8 mouse cellular contexts compared by ENCODE assay signal in the genomic region with DNA sequence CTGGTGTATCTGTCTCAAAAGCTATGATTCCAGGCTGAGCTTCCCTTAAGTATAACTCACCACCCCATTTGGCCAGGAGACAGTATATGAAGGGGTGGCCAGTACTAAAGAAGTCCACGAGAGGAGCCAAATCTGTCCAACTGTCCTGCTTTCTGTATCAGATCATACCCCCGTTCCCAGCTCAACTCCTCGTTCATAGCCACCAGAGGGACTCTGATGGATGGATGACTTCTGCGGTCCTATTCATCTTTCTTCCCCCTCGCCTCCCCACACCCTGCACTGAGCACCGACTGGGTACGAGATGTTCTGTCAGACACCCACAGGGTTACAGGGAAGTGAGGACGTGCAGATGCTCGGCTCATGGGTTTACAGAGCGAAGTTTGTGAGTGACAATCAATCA.
A peak's percentile ranks its signal among the peaks of the same experiment; 100 is the strongest.
DNase-seq lines count a peak whose midpoint lies in the region; ATAC-seq lines count a peak whose summit lies in the region.

No protein-coding gene starts in this region.

- ATAC-seq in neural tube, embryonic 11.5 days (ENCODE audit: insufficient read depth, low FRiP score, low TSS enrichment): no peak
- no peak for ATAC-seq in heart, embryonic 16.5 days (replicated peaks; ENCODE audit: extremely low read depth, insufficient read depth, low FRiP score)
- no peak for ATAC-seq in liver, embryonic 12.5 days

- no peak overlapping the region for H3K27ac ChIP-seq in neural tube, embryonic 11.5 days (ENCODE audit: low read depth, low read length)
- peak overlapping the region; percentile 33 for H3K27ac ChIP-seq in heart, embryonic 16.5 days (ENCODE audit: low read length)
- no peak overlapping the region for H3K27ac ChIP-seq in liver, embryonic 12.5 days

- H3K4me2 ChIP-seq in neural tube, embryonic 11.5 days (ENCODE audit: low read depth): peak overlapping the region; percentile 10; the same call in 1 of the 2 replicates
- peak overlapping the region; percentile 63 for H3K4me2 ChIP-seq in heart, embryonic 16.5 days (ENCODE audit: low read depth, low read length)
- peak overlapping the region; percentile 49 for H3K4me2 ChIP-seq in liver, embryonic 12.5 days

- no peaks in the 10 kb centered on the region for H3K27me3 ChIP-seq in neural tube, embryonic 11.5 days (ENCODE audit: control insufficient read depth, insufficient read depth, low read length)
- no peaks in the 10 kb centered on the region for H3K27me3 ChIP-seq in heart, embryonic 16.5 days (ENCODE audit: control insufficient read depth, insufficient read depth, low read length)
- no peaks in the 10 kb centered on the region for H3K27me3 ChIP-seq in liver, embryonic 12.5 days (replicated peaks)
- H3K27me3 ChIP-seq in splenic B cell, adult 2 months (ENCODE audit: control insufficient read depth, insufficient read depth, low read length, poor library complexity, severe bottlenecking): no peaks in the 10 kb centered on the region

- H3K9ac ChIP-seq in neural tube, embryonic 11.5 days (ENCODE audit: low read length): no peak overlapping the region
- peak overlapping the region; percentile 62 for H3K9ac ChIP-seq in heart, embryonic 16.5 days (ENCODE audit: low read length)
- H3K9ac ChIP-seq in liver, embryonic 12.5 days: no peak overlapping the region

- DNase-seq in neural tube, embryonic 11.5 days (ENCODE audit: low spot score): no peak
- no peak for DNase-seq in neural tube, embryonic 10.5 days (ENCODE audit: extremely low spot score, low spot score)
- DNase-seq in splenic B cell, adult 2 months (ENCODE audit: low read depth, low spot score): peak; percentile 47
- no peak for DNase-seq in adrenal gland, postnatal 25 days
- no peak for DNase-seq in retina, postnatal 1 day
- no peak for DNase-seq in adrenal gland, adult (ENCODE audit: inconsistent age in 2 of 2, low spot score in 1 of 2)

- no peak overlapping the region for H3K4me3 ChIP-seq in neural tube, embryonic 11.5 days (ENCODE audit: low read depth, low read length)
- peak overlapping the region; percentile 50 for H3K4me3 ChIP-seq in heart, embryonic 16.5 days (ENCODE audit: low read length)
- peak overlapping the region; percentile 26; the same call in 1 of the 2 replicates for H3K4me3 ChIP-seq in liver, embryonic 12.5 days

- H3K9me3 ChIP-seq in neural tube, embryonic 11.5 days (ENCODE audit: control insufficient read depth, low read length): no peaks in the 10 kb centered on the region
- H3K9me3 ChIP-seq in heart, embryonic 16.5 days (replicated peaks; ENCODE audit: control insufficient read depth, low read length): no peaks in the 10 kb centered on the region
- no peaks in the 10 kb centered on the region for H3K9me3 ChIP-seq in liver, embryonic 12.5 days (replicated peaks)

- WGBS in neural tube, embryonic 11.5 days: 53% methylated on average over 10 of the region's 10 CpGs
- 26% methylated on average over 10 of the region's 10 CpGs for WGBS in heart, embryonic 16.5 days
- WGBS in liver, embryonic 12.5 days (ENCODE audit: insufficient replicate concordance): 39% methylated on average over 10 of the region's 10 CpGs

- H3K4me1 ChIP-seq in neural tube, embryonic 11.5 days (ENCODE audit: control insufficient read depth, insufficient read depth, low read length): peaks cover 29% of the 10 kb centered on the region
- H3K4me1 ChIP-seq in heart, embryonic 16.5 days (ENCODE audit: control insufficient read depth, insufficient read depth, low read length): peaks cover 18% of the 10 kb centered on the region
- H3K4me1 ChIP-seq in liver, embryonic 12.5 days: peaks cover 21% of the 10 kb centered on the region

- no peaks in the 10 kb centered on the region for H3K36me3 ChIP-seq in neural tube, embryonic 11.5 days (ENCODE audit: control insufficient read depth, insufficient read depth, low read length)
- H3K36me3 ChIP-seq in heart, embryonic 16.5 days (ENCODE audit: control insufficient read depth, insufficient read depth): no peaks in the 10 kb centered on the region
- no peaks in the 10 kb centered on the region for H3K36me3 ChIP-seq in liver, embryonic 12.5 days
- no peaks in the 10 kb centered on the region for H3K36me3 ChIP-seq in splenic B cell, adult 2 months (ENCODE audit: control insufficient read depth, insufficient read depth, low read length, poor library complexity, severe bottlenecking)

Comparison
In these comparisons a context has a peak if more than half of its experiments do, and no peak if none do; other contexts are left out.
1. H3K4me2 ChIP-seq: peak in every context shown above with its lines; median percentile 63 in heart, embryonic 16.5 days; 49 in liver, embryonic 12.5 days; 10 in neural tube, embryonic 11.5 days.